Mouse (Mus musculus): Measurements from ENCODE around the gene Igfbpl1. TPM values are rescaled to one million over a fixed set of nuclear protein-coding genes. Genes with fewer than 3 reads are reported as not detected.

Gene Igfbpl1
- total RNA-seq, 2 experiments from 2014 or later = 2.2 to 2.4 TPM

DNA sequence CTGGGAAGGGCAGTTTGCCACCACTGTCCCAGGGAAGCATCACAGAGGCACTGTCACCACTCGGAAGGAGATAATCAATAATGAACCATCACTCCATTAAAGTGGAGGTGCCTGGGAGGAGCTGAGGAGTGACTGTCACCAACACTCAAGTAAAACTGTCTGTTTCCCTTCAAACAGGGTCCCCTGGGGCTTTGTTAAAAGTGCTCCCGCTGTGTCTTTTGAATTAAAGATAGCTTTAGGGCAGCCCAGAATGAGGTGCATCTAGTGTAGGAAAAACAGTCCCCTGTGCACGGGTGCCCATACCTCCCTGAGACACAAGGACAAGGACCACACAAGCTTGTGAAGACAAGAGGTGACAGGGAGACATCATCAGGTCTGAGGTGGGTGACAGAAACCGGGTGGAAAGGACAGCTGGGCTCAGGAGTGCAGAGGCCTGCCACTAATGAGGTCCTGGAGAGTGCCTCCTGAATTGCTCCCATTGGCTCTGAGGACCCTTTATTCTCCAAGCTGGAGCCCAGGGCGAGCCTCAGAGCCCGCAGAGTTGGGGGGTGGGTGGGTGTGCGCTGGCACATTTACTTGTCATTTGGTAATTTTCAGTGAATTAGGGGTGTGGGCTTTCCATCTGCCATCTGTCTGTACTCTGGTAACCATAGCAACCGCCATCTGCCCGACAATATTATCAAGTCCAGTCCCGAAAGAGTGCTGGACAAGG lies 2.5 kb downstream of the Igfbpl1 start:
- intact Hi-C loops (cut with DNase I) = no loop called here
- DNase-seq = no peak

DNA sequence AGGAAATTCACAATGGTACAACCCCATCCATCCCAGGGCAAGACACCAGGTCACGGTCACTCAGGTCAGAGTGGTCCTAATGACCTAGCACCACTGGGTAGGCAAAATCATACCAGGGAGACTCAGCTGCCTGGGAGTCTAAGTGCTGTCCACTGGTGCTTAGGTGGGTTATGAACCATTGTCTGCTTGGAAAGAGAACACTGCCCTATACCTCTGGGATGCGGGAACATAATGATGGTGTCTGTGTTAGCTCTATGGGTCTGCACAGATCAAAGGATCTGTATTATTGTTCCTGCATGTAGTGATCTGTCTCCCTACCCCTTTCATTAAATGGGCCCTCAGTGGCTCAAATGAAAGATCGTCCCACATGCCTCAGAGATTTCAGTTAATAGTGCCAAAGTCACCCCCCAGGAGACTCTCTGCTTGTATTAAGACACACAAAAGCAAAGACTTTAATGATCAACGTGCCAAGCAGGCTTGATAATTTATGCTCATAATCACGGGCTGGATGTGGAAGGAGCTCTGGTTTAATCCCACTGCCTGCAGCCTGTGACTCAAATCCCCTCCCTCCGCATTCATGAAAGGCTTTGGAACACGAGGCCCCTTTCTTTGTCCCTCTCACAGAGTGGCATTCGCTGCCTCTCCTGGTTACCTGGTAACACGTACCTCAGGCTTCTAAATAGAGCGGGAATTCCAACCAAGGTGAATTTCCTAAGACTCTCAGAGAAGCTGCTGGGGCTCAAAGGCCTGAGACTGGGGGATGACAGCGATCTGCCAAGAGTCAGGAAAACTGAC lies 3.7 kb downstream of the Igfbpl1 start:
- intact Hi-C loops (cut with DNase I) = no loop called here
- DNase-seq = no peak

DNA sequence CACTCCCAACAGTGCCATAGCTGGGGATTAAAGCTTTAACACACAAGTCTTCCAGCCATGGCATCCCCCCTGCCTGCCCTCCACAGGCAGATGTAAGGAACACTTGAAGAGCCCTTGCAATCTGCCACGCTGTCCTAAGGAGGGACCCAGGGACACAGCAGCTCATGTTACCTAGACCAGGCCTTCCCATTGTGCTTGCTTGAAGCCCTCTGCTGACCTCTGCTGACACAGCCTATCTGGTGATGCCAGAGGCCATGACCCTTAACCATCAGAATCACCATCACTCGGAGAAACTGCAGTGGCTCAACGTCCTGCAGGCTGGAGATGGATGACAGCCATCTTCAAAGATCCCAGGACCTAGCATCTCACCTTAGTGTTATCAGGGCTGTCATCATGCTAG lies 4.7 kb downstream of the Igfbpl1 start:
- no peak for DNase-seq
- intact Hi-C loops (cut with DNase I) = no loop called here

DNA sequence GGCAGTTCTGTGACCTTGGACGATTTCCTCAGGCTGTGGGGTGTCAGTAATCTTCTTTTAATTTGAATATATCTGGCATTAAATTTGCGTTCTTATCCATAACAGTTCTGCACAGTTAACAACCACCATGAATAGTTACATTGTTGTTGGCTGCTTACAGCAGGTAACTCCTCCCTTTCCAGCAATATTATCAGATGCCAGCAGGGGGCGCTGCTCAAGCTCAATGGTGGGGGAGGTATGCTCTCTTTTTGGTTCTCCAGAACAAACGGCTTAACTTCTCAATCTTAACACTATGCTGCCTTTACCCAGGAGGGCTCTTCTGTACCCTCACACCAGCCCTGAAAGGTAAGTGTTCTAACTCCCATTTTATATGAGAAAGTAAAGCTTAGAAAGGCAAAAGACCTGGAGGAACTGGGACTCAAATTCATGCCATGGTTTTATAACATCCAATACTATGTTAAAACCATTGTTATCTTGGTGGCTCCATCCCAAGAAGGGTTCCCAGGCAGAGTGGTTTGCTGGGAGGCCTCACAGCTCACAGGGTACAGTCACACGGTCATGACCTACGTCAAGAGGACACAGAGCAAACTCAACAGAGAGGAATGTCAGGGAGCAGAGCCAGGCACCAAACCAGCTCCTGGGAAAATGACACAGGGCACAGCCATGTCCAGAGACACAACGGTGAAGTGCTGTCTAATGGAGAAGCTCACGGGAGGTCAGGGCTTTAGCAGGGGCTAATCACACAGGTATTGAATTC lies 6.5 kb downstream of the Igfbpl1 start:
- intact Hi-C loops (cut with DNase I) = no loop called here
- peak; percentile 64 to 79 for DNase-seq

DNA sequence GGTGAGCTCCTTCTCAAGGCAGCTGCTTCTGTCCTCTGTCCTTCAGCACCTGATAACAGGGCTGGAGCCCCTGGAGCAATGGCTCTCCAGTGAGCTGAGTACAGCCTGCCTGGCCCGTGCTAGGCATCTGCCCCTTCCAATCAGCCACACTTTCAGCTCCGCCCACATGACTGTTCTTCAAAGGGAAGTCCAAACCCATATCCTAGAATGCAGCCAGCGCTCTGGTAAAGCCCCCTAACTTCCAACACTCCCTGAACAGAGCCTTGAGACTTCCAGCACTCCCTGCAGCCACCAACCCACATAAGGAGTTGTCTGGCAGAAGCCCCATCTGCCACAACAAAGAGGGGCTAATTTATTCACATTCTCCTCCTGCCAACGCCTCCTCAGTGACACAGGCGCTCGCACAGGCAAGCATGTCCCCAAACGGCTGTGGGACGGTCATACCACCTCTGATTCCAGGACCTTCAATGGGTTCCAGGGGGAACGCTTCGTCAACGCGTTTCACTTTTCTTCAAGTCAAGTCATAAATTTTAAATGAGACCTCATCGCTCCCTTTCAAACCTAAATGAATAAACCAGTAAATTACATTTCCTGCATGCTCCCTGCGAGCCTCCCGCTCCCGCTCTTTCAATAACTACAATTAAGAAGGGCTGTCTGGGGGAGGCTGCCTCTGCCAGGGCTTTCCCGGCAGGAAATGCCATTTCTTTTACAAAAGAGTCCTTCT lies 7.4 kb downstream of the Igfbpl1 start:
- DNase-seq = peak; percentile 28 to 50
- intact Hi-C loops (cut with DNase I) = loop anchor here (5.0 kb wide), 1 partner anchor 402 kb away; no protein-coding TSS in a partner anchor

DNA sequence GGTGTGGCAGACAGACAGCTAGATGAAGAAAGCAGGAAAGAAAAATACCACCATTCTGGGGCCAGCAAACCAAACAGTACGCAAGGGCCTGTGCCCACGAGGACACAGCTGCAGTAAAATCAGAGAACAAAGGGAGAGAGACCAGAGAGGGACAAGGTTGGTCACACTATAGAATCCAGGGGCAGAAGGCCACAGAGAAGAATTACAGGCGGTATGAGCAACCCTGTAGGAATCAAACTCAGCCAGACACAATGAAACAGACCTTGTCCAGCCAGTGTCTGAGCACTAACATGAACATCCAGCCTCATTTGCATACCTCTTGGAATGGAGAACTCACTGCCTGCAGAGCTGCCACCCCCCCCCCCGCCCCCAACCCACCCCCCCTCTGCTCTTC lies 7.9 kb downstream of the Igfbpl1 start:
- intact Hi-C loops (cut with DNase I) = loop anchor here (5.0 kb wide), 1 partner anchor 402 kb away; no protein-coding TSS in a partner anchor
- no peak for DNase-seq

DNA sequence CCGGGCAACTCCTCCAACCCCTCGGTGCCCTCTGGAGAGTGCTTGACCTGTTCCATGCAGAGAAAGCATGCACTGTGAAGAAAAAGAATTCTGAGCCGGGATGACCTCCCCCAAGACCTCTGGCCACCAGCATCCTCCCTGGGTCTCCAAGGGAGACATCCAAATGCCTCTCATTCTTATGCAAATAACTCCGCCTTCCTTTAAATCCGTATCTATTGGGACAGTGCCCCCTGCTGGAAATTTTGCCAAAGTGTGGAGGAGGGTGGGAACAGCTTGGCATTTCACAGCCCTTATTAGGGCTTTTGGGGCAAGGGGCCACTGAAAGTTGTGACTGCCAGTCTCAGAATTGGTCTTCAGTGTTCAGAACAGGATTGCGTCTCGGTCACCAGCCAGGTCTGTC lies 11.2 kb downstream of the Igfbpl1 start:
- intact Hi-C loops (cut with DNase I) = loop anchor here (5.0 kb wide), 1 partner anchor 398 kb away; no protein-coding TSS in a partner anchor
- peak; percentile 38 to 64 for DNase-seq

DNA sequence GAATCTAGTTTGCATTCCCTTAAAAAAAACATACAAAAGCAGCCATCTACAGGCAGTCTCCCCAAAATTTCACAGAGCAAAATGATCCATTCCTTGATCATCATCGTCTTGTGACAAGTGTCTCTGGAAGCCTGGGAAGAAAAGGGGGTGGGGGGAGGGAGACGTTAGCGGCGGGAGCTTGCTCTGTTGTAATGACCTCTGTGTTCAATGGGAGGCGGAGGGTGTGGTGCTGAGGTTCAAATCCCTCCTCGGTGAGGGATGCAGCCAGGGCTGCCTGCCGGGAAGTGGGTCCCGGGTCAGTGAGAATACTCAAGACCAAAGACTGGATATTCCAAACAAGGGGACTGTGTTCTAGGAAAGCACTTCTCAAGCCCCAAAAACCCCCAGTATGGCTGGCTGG lies 15.5 kb downstream of the Igfbpl1 start:
- intact Hi-C loops (cut with DNase I) = no loop called here
- DNase-seq = no peak

DNA sequence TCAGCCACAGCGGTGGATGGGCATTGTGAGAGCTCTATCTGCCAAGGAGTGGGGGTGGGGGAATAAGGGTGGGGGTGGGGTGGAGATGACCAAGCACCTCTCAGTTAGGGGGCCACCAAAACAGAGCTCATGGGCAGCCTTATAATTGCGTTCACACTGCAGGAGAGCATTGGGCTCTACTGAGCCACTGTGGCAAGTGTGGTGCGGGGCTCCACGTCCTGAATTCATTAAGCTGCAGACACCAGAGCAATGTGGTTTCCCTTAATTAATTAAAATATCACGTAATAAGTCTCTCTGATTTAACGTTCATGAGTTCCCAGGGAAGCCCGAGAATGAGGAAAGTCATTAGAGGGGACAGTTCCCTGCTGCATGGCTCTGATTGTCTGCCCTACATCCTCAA lies 18.7 kb downstream of the Igfbpl1 start:
- no peak for DNase-seq
- intact Hi-C loops (cut with DNase I) = no loop called here

DNA sequence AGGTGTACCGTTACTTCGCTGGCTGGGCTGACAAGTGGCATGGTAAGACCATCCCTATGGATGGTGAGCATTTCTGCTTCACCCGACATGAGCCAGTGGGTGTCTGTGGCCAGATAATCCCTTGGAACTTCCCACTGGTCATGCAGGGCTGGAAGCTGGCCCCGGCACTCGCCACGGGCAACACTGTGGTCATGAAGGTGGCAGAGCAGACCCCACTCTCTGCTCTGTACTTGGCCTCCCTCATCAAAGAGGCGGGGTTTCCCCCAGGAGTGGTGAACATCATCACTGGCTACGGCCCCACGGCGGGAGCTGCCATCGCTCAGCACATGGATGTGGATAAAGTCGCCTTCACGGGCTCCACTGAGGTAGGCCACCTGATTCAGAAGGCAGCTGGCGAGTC lies 23.8 kb downstream of the Igfbpl1 start:
- no peak for DNase-seq
- intact Hi-C loops (cut with DNase I) = no loop called here

DNA sequence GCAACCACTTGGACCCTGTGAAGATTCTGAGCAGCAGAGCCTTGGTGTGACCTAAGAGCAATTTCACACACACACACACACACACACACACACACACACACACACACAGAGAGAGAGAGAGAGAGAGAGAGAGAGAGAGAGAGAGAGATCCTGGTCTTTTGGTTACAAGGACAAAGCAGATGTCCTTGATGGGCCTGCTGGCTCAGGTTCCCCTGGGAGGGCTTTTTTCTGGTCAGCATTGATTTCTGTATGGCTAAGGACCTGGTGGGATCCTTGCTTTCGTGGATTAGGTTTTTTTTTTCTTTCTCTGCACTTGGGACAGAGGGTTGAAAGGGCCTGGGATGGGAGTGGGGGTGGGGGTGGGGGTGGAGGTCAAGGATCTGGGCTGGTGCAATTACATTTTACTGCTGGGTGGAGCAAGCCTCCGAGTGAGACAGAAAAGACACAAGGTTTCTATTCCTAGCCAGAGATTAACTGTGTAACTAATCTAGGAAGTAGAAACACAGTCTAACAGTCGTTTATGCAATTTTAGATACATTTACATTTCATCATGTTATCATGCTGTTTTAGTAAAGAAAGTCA lies 26.7 kb downstream of the Igfbpl1 start:
- no peak for DNase-seq
- intact Hi-C loops (cut with DNase I) = no loop called here

DNA sequence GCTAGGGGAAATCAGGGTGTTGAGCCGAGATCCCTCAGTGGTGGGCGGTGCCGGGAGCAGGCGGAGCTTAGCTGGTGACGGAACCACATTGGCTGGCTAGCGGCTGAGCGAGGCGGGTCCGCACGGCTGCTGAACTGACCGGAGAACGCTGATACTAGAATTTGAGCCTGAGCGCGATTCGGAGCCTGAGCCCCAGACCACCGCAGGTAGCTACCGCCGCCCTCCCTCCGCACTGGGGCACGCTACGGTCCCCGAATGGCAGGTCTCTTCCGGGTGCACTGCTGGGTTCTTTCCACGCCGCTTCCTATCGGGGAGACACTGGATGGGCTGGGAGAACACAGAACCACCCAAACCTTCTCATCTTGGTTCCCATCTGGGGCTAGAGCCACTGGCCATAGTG lies 27.8 kb downstream of the Igfbpl1 start, which contains the start of gene Aldh1b1:
TSS of gene Aldh1b1 (plus strand) at position 59 of the 400 bp plus-strand sequence.
- DNase-seq = peak; percentile 66 to 76
- intact Hi-C loops (cut with DNase I) = no loop called here

DNA sequence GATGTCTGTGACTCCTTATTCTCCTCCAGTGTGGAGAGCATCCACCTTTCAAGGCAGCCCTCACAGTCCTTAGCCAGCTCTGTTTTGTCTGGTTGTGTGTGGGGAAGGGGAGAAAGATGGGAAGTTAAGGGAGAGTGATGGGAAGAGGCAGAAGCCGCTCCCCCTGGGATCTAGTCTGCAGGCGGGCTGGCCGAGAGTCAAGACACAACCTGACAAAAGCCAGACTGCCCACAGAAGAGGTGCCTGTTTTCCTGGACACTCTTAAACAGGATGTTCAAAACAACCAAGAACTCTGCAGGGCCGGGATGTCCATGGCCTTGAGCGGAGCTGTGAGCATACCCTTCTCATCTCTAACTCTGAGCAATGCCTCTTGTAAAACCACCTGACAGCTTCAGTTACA lies 30.0 kb downstream of the Igfbpl1 start:
- DNase-seq = no peak
- intact Hi-C loops (cut with DNase I) = no loop called here

DNA sequence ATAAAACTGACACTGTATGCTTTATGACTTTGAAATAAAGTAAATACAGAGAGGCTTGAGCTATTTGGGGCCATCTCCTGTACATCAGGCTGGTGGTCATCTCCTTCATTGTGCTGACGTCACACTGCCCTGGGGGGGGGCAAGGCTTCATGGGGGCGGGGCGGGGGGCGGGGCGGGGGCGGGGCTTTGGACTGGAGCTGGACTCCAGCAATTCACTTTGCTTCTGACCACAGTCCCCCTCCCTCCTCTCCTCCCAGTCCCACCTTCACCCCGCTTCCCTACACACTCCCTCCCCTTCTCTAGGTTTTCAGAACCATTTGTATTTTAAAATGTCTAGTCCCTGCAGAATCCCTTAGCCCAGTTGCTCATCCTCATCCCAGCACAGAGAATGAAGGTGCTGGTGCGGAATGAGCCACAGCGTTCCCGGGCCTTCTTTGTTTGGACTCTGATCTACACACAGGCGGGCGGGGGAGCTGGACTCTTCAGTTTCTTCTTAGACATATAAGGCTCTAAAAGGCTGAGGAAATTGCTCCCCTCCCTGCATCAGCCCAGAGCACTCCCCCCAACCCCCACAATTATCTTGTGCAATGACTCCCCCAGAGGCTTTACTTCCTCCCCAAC lies 31.4 kb downstream of the Igfbpl1 start:
- intact Hi-C loops (cut with DNase I) = no loop called here
- DNase-seq = no peak

DNA sequence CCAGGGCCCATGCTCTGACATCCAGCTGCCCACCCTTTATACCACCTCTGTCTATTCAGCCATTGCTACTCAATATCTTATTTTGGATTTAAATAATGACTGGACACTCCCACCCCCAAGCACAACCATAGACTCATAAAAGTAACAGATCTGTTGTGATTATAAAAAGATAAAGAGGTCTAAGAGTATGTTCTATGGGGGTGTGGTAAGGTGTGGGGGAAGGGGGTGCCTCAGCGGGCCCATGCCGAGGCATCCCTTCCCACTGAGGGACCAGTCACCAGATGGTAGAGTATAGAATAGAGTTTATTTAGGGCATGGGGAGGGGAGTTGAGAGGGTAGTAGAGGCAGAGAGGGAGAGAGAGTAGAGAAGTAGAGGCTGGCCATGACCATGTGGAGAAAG lies 36.7 kb downstream of the Igfbpl1 start:
- DNase-seq = no peak
- intact Hi-C loops (cut with DNase I) = no loop called here

DNA sequence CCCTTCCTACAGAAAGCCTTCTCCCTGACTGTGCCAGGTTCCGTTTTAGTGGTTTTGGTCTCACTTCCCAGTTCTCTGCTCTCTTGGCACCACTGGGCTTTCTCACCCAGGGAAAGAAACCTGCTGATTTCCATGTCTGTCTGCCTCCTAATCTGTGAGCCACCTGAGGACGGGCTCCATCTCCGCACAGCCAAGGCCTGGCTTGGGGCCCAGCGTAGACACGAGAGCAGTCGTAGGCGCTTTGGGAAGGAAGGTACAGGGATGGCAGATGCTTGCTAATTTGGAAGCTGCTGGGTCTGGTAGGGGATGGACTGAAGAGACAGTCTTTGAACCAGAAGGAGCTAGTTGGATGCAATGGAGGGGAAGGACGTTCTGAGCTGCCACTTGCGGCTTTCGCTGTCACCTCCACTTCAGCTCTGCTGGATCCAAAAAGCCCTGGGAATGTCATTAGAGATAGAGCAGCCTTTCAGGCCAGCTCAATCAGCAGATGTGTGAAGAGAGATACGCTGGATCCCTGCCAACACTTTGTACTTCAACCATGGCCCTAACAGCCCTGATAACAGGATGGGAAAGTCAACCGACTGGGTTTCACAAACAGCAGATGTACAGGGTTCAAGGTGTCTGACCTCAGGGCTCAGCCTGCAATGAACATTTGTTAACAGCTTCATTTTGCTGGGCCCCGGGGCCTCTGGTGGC lies 37.3 kb downstream of the Igfbpl1 start:
- intact Hi-C loops (cut with DNase I) = loop anchor here (5.0 kb wide), 1 partner anchor 63 kb away; no protein-coding TSS in a partner anchor
- DNase-seq = peak; percentile 42 to 44

DNA sequence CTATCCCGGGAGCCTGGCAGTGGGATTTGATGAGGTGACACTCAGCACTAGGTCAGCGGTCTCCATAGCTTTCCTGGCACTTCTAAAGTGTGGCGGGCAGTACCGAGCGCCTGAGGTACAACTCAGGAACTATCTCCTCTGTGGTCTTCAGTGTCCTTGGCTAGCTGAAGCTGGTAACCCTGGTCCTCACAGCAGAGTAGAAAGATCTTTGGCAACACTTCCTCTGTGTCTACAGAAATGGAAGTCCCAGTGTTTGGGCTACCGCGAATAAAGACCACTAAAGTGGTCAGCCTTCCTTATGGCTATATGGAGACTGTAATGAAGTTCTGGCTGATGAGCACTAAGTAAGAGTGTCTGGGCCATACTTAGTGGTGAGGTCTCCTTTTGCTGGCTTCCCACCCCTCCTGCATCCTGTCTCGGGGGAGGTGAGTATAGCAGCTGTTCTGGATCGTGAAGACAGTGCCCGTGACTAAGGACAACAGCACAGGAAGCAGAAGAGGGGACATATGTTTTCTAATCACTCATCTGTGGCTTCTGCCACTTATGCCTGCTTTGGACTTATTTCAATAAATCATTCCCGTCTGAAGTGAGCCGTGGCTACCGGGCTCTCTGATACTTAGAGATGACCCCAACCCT lies 38.2 kb downstream of the Igfbpl1 start:
- no peak for DNase-seq
- intact Hi-C loops (cut with DNase I) = loop anchor here (5.0 kb wide), 1 partner anchor 64 kb away; no protein-coding TSS in a partner anchor

DNA sequence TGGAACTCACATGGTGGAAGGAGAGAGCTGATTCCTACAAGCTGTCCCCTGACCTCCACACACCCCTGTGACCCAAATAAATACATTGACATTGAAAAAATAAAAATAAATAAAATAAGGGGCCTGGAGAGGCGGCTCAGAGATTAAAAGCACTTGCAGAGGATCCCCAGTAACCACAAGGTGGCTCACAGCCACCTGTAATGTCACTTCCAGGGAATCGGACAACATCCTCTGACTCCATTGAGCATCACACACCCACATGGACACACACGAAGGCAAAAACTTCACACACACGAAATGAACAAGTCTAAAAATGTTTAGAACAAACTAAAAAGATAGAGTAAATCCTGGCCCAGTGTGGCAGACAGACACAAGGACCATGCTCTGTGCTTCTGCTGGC lies 40.0 kb downstream of the Igfbpl1 start:
- intact Hi-C loops (cut with DNase I) = loop anchor here (5.0 kb wide), 1 partner anchor 66 kb away; no protein-coding TSS in a partner anchor
- DNase-seq = no peak
